9 mouse cellular contexts compared by ENCODE assay signal in genomic region chr13:42826602-42827001, GRCm38 (mm10).
DNase-seq lines count a peak whose midpoint lies in the region; ATAC-seq and TF ChIP-seq lines count a peak whose summit lies in the region.
"Had no signal": no experiment of that assay in that cellular context is flagged by ENCODE, and none has a peak within 500 bp of the region (broad histone marks: within the 10 kb centered on the region; RNA-seq: fewer than 3 reads in every experiment).

No protein-coding gene starts in this region.

- no peak for ATAC-seq in stomach, postnatal 0 days (ENCODE audit: low FRiP score, low TSS enrichment)

- DNase-seq in gastrocnemius, postnatal 10 days: peak; percentile 44
- DNase-seq in gastrocnemius, adult 8-10 months (ENCODE audit: low spot score in 2 of 2): no peak
- DNase-seq in ovary, postnatal 36 days (ENCODE audit: low spot score): peak; percentile 15
- no peak for DNase-seq in ovary, postnatal 10 days (ENCODE audit: low spot score)
- DNase-seq in brain, embryonic 14.5 days (ENCODE audit: low read depth): peak; percentile 36
- peak; percentile 36 for DNase-seq in induced T-regulatory cell, adult 2 months (ENCODE audit: low read depth)
- DNase-seq in stomach, postnatal 0 days (ENCODE audit: low spot score): no peak
- DNase-seq in urinary bladder, postnatal 4 days (ENCODE audit: low spot score in 2 of 2): no peak

- no peak for TF ChIP-seq EP300 in stomach, postnatal 0 days (optimal IDR thresholded peaks at IDR 0.05)

- no peak for TF ChIP-seq POLR2A in brain, embryonic 14.5 days (IDR thresholded peaks at IDR 0.05; ENCODE audit: borderline replicate concordance, extremely low read depth, insufficient read depth, insufficient read length, poor library complexity, severe bottlenecking)

- 51% methylated on average over 8 of the region's 8 CpGs for WGBS in stomach, postnatal 0 days

- no peaks in the 10 kb centered on the region for H3K27me3 ChIP-seq in stomach, postnatal 0 days (ENCODE audit: control insufficient read depth, insufficient read depth, low read length)

- no peak overlapping the region for H3K9ac ChIP-seq in stomach, postnatal 0 days (ENCODE audit: low read length)

- no peaks in the 10 kb centered on the region for H3K4me1 ChIP-seq in stomach, postnatal 0 days (replicated peaks; ENCODE audit: control insufficient read depth, insufficient read depth)
- H3K4me1 ChIP-seq: megakaryocyte, embryonic 14.5 days had no signal

- no peak overlapping the region for H3K27ac ChIP-seq in stomach, postnatal 0 days (replicated peaks)

- no peak overlapping the region for H3K4me2 ChIP-seq in stomach, postnatal 0 days (replicated peaks; ENCODE audit: low read depth)

- peak; percentile 65; the same call in 1 of the 2 replicates for TF ChIP-seq CTCF in brain, embryonic 14.5 days (IDR thresholded peaks at IDR 0.05; ENCODE audit: borderline replicate concordance, extremely low read depth, insufficient read depth, insufficient read length)
- TF ChIP-seq CTCF in stomach, postnatal 0 days (IDR thresholded peaks at IDR 0.05; ENCODE audit: low read depth): peak; percentile 74

- H3K4me3 ChIP-seq in stomach, postnatal 0 days (ENCODE audit: low read depth, low read length): no peak overlapping the region
- H3K4me3 ChIP-seq: megakaryocyte, embryonic 14.5 days had no signal

- H3K36me3 ChIP-seq in stomach, postnatal 0 days (ENCODE audit: control insufficient read depth, insufficient read depth, low read length): no peaks in the 10 kb centered on the region

- H3K9me3 ChIP-seq in stomach, postnatal 0 days (ENCODE audit: control insufficient read depth, low read length): no peaks in the 10 kb centered on the region

Comparison
In these comparisons a context has a peak if more than half of its experiments do, and no peak if none do; other contexts are left out.
1. DNase-seq: peak in gastrocnemius, postnatal 10 days (single experiment), ovary, postnatal 36 days (single experiment), brain, embryonic 14.5 days (single experiment) and induced T-regulatory cell, adult 2 months (single experiment); none in gastrocnemius, adult 8-10 months (0 of 2), ovary, postnatal 10 days (single experiment), stomach, postnatal 0 days (single experiment) and urinary bladder, postnatal 4 days (0 of 2).